Mouse (Mus musculus): ENCODE data around the gene Gm49721.
"Not testable (repeated sequence)": the region's sequence is repeated elsewhere in the genome, so short reads cannot be mapped to it uniquely, and the experiment has no call there.

The Gm49721 gene

DNA sequence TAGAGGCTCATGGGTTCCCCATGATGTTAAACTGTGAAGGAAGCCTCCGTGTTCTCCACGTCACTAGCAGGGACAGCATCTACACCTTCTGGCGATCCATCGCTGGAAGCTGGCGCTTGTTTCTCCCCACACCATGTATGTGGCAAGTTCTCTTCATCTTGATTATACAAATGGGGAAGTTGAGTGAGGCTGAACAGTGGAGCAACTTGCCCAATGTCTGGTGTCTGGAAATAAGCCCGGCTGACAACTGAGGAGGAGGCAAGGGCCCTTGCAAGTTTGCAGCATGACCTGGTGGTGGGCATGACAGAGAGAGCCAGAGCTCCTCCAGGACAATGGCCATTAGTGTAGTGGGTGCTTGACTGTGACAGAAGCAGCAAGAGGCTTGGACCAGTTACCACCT is 96.8 kb downstream of the Gm49721 start:
- DNase-seq (ENCODE audit: low read depth, low spot score): not testable (repeated sequence)

DNA sequence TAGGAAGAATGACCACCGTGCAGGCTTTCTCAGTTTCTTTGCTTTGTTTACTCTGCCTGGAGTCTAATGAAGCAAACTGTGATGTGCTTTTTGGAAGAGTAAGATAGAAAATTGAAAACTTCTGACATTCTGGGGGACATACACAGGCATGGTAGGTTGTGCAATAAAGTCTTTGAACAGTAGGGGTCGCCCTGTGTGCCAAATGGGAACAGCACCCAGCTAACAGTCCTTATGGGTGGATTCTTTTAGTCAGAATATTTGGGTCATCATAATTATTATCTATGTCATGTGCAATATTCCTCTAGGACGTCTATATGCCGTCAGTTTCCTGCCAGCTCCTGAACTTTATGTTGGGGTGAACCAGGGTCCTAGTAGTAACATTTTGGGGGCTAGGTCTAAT is 100.9 kb downstream of the Gm49721 start:
- DNase-seq (ENCODE audit: low read depth, low spot score): not testable (repeated sequence)

DNA sequence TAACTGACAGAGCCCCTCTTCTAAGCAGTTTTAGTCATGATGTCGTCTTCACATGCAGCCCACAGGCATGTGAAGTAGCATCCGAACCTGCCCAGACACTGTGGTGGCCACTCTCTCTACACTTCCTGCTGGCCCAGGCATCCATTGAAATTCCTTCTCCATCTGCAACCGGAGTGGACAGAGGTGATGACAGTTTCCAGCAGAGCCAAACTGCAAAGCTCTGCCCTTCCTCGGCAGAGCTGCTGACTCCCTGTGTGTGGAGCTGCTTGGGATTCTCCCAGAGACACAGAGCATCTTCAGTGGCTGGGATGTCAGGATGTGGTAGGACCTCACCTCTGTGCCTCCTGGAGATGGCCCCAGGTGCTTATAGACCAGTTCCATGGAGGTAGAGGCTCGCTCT is 105.8 kb downstream of the Gm49721 start:
- not testable (repeated sequence) for DNase-seq (ENCODE audit: low read depth, low spot score)

DNA sequence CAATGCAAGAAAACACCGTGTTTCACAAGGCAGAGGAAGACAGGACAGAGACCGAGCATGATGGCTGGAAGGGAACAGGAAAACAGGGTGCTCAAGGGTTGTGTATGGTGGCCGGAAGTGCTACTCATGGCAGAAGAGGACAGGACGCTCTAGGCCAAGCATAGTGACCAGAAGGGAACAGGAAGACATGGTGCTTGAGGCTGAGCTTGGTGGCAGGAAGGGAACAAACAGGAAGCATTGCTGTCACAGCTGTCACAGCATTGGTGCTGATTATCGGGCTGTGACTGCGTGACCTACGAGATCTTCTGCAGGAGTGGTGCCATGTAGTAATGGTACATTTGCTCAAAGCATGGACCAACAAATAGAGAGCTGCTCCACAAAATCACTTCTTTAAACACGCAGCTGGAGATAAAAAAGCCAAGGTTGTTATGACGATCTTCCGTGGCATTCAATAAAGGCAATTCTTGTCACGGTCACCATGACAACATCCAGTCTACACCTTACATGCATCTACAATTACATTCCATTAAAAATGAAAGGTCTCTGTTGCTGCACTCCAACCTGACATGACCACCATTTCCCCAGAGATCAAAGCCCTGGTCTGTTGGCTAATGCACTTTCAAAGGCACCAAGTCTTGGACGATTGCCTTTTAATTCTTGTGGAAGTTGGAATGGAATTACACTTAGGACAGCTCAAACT is 106.9 kb downstream of the Gm49721 start:
- not testable (repeated sequence) for DNase-seq (ENCODE audit: low read depth, low spot score)

DNA sequence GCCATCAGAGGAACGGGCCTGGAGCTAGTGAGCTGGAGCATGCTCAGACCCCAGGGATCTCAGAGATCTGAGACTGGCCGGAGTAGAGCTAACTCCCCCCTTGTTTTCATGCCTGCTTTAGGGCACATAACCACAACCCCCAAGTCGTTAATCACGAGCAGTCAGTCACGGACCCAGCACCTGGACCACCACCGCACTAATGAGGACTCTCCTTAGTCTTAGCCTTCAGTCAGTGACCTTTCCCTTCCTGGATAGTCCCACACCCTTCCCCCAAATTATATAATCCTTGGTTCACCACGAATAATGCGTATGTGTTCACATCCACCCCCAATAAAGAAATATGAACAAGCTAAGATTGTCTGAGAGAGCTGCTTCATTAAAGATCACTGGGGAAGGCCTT is 108.1 kb downstream of the Gm49721 start:
- not testable (repeated sequence) for DNase-seq (ENCODE audit: low read depth, low spot score)
